Mouse (Mus musculus) liver, postnatal 0 days (tissue): ENCODE results near the gene Tmem184b. TPM values are rescaled to one million over a fixed set of nuclear protein-coding genes. Genes with fewer than 3 reads are reported as not detected.

Source experiments
- ATAC-seq: fragments of 200-750 bp; cut with Nextera tagmentation; 2 replicates; pipeline ENCODE4 v1.8.0; 2017; ENCODE audit warnings: mild to moderate bottlenecking, moderate library complexity
- DNase-seq: peaks from one replicate; pipeline ENCODE4 v3.0.0-alpha.2; 2016
- H3K27ac ChIP-seq: fragments of 300-500 bp; sonication (generic); 2 replicates; pipeline ENCODE4 v1.5.1; 2014; ENCODE audit warnings: antibody characterized with exemption, moderate library complexity, mild to moderate bottlenecking, low read depth
- H3K27me3 ChIP-seq: fragments of 300-500 bp; sonication (generic); 2 replicates; pipeline ENCODE4 v1.6.1; 2014; ENCODE audit warnings: low read length, control low read depth, mixed read lengths; ENCODE audit not compliant: insufficient read depth
- H3K36me3 ChIP-seq: fragments of 300-500 bp; sonication (generic); replicated peaks from 2 replicates; pipeline ENCODE4 v1.6.1; 2014; ENCODE audit warnings: mild to moderate bottlenecking, control low read depth, low read length, moderate library complexity, mixed read lengths; ENCODE audit not compliant: insufficient read depth
- H3K4me1 ChIP-seq: fragments of 300-500 bp; sonication (generic); 2 replicates; pipeline ENCODE4 v1.6.1; 2014; ENCODE audit warnings: antibody characterized with exemption, mild to moderate bottlenecking, control low read depth; ENCODE audit not compliant: insufficient read depth
- H3K4me2 ChIP-seq: fragments of 300-500 bp; sonication (generic); 2 replicates; pipeline ENCODE4 v1.6.1; 2014; ENCODE audit warnings: low read depth, mild to moderate bottlenecking, low read length, moderate library complexity, mixed read lengths
- H3K4me3 ChIP-seq: fragments of 300-500 bp; sonication (generic); 2 replicates; pipeline ENCODE4 v1.5.1; 2014; ENCODE audit warnings: low read depth, low read length
- H3K9ac ChIP-seq: fragments of 300-500 bp; sonication (generic); replicated peaks from 2 replicates; pipeline ENCODE4 v1.6.1; 2014; ENCODE audit warnings: mild to moderate bottlenecking, moderate library complexity
- H3K9me3 ChIP-seq: fragments of 300-500 bp; sonication (generic); 2 replicates; pipeline ENCODE4 v1.6.1; 2016; ENCODE audit warnings: mild to moderate bottlenecking, control low read depth, low read length, mixed read lengths
- CTCF ChIP-seq: sonication (generic); IDR thresholded peaks from 2 replicates; pipeline ENCODE4 v1.5.1; 2016; ENCODE audit warnings: antibody characterized with exemption, low read depth
- EP300 ChIP-seq: IDR thresholded peaks from 2 replicates; pipeline ENCODE4 v1.6.1; 2016; ENCODE audit warnings: antibody characterized with exemption, low read depth, mild to moderate bottlenecking
- WGBS: fragments of 180-500 bp; shearing (Covaris S2); extraction: QIAGEN DNeasy Blood & Tissue Kit; methylation state at CpG from one replicate; pipeline ENCODE4 v1.1.7; 2014; ENCODE audit not compliant: insufficient replicate concordance; 5-methylcytosine and 5-hydroxymethylcytosine counted together
- polyA plus RNA-seq: library from polyadenylated mRNA; unstranded; fragments of >200 nt; fragmentation: Nextera tagmentation; extraction: Ambion mirVana; gene quantifications from 2 replicates; pipeline ENCODE4 v1.2.1, GENCODE M21; 2015

Gene Tmem184b
- polyA plus RNA-seq, 1 experiment from 2014 or later: 8.4 TPM

DNA sequence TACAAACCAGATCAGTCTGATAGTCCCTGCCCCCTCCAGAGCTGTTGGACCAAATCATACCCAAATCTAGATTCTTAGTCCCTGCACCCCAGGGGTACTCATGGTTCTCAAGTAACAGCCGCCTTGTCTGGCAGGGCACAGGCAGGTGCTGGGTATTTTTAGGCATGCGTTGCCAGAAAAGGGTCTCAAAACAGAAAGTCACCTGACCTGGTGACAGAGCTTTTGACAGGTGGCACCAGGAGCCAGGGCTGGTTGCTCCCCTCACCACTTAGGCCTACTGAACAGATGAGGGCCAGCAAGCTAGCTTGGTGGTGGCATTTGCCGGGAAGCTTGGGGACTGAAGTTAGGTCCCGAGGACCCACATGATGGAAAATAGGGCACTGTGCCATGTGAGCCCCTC is 3.2 kb upstream of the Tmem184b start:
- H3K27me3 ChIP-seq: no peaks in the 10 kb centered on the region
- no peak for TF ChIP-seq CTCF
- TF ChIP-seq EP300: no peak
- no peak for ATAC-seq
- no peaks in the 10 kb centered on the region for H3K36me3 ChIP-seq
- DNase-seq: no peak
- no peaks in the 10 kb centered on the region for H3K9me3 ChIP-seq
- H3K4me3 ChIP-seq: no peak overlapping the region
- H3K27ac ChIP-seq: no peak overlapping the region
- H3K4me2 ChIP-seq: no peak overlapping the region
- H3K9ac ChIP-seq: no peak overlapping the region
- WGBS: 82% methylated on average over 4 of the region's 4 CpGs
- peaks cover 13% of the 10 kb centered on the region for H3K4me1 ChIP-seq

DNA sequence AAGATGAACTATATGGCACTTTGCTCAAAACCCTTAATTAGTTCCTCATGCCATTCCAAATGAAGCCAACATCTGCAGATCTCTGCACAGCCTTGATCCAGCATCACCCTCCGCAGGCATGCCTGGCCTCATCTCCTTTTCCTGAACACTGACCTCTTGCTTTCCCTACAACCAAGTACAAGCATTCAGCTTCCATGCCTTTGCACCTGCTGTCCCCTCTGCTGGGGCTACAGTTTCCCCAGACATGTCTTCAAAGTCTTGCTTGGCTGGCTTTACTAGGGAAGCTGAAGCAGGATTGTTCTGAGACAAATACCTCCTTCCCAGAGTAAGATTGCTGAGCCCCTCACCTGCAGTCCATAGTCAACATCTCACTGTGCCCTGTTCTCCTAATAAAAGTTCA is 908 bp upstream of the Tmem184b start:
- Histone ChIP-seq H3K9ac (no peak overlapping the region), H3K4me1 (peaks cover 24% of the 10 kb centered on the region), H3K4me2 (no peak overlapping the region), H3K4me3 (no peak overlapping the region), H3K9me3 (no peaks in the 10 kb centered on the region), H3K27ac (no peak overlapping the region), H3K36me3 (no peaks in the 10 kb centered on the region), H3K27me3 (no peaks in the 10 kb centered on the region)
- no peak for DNase-seq
- WGBS: 67% methylated on average over 1 of the region's 1 CpGs
- no peak for ATAC-seq
- TF ChIP-seq EP300: no peak
- TF ChIP-seq CTCF: no peak

- no peak for TF ChIP-seq CTCF
- Histone ChIP-seq H3K27ac (peak overlapping the region; percentile 7), H3K36me3 (no peaks in the 10 kb centered on the region), H3K9ac (peak overlapping the region; percentile 73), H3K9me3 (no peaks in the 10 kb centered on the region), H3K4me3 (peak overlapping the region; percentile 79), H3K4me1 (peaks cover 24% of the 10 kb centered on the region), H3K4me2 (peak overlapping the region; percentile 95), H3K27me3 (no peaks in the 10 kb centered on the region)
- WGBS: 16% methylated on average over 9 of the region's 9 CpGs
- ATAC-seq: no peak
- DNase-seq: no peak
These were observed 418 bp upstream of the Tmem184b start for GRCm38 (mm10) chr15:79403763-79404210.

DNA sequence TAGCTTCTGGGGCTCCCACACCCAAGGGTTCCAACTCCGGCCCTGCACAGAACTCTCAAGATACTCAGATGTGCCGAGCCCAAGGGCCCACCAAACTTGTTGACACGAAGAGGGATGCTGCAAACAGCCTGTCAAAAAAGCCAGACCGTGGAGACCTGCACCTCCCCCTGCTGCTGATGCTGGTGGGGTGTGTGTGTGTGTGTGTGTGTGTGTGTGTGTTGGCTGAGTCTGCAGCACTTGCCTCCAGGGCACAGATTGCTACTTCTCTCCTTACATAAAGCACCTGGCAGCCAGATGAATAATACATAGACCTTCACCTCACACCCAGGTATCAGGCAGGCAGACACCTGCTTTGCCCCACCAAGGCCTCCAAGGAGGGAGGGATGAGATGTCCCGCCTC is 1.2 kb downstream of the Tmem184b start:
- Histone ChIP-seq H3K27me3 (no peaks in the 10 kb centered on the region), H3K4me3 (peak overlapping the region; percentile 79), H3K9me3 (no peaks in the 10 kb centered on the region), H3K36me3 (no peaks in the 10 kb centered on the region), H3K9ac (peak overlapping the region; percentile 73; the same call in 1 of the 2 replicates), H3K4me2 (peak overlapping the region; percentile 95), H3K27ac (no peak overlapping the region), H3K4me1 (peaks cover 24% of the 10 kb centered on the region)
- ATAC-seq (no peak), DNase-seq (no peak)
- no peak for TF ChIP-seq CTCF
- WGBS: 34% methylated on average over 5 of the region's 5 CpGs

DNA sequence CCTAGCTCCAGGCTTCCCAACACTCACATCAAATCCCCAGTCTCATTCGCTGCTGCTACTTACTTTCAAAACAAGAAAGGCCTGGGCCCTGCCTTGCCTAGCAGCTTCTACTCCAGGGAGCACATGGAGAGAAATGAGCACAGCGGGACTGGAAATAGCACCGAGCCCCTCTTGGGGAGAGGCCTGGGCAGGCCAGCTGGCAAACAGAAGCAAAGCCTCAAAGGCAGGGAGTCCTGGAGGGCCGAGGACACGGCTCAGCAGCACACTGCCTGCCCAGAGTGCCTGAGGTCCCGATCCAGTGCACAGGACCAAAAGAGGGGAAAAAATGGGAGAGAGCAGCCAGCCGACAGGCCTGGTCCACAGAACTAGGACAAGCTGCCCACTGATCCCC is 2.4 kb downstream of the Tmem184b start:
- no peaks in the 10 kb centered on the region for H3K27me3 ChIP-seq
- ATAC-seq (no peak), DNase-seq (no peak)
- no peak for TF ChIP-seq CTCF
- no peak for TF ChIP-seq EP300
- no peak overlapping the region for H3K4me3 ChIP-seq
- no peak overlapping the region for H3K4me2 ChIP-seq
- 0 out of 2 replicates have a peak overlapping the region, but pooled peaks have one; percentile 3 for H3K27ac ChIP-seq
- WGBS: 74% methylated on average over 7 of the region's 7 CpGs
- no peak overlapping the region for H3K9ac ChIP-seq
- no peaks in the 10 kb centered on the region for H3K36me3 ChIP-seq
- no peaks in the 10 kb centered on the region for H3K9me3 ChIP-seq
- H3K4me1 ChIP-seq: peaks cover 24% of the 10 kb centered on the region

GRCm38 (mm10) chr15:79400134-79400974 is 3.0 kb downstream of the Tmem184b start:
- ATAC-seq: no peak
- H3K9me3 ChIP-seq: no peaks in the 10 kb centered on the region
- H3K4me3 ChIP-seq: no peak overlapping the region
- peaks cover 24% of the 10 kb centered on the region for H3K4me1 ChIP-seq
- no peak overlapping the region for H3K9ac ChIP-seq
- no peaks in the 10 kb centered on the region for H3K36me3 ChIP-seq
- WGBS: 41% methylated on average over 6 of the region's 6 CpGs
- H3K4me2 ChIP-seq: no peak overlapping the region
- DNase-seq: no peak
- TF ChIP-seq EP300 (no peak), CTCF (no peak)
- 0 out of 2 replicates have a peak overlapping the region, but pooled peaks have one; percentile 3 for H3K27ac ChIP-seq
- H3K27me3 ChIP-seq: no peaks in the 10 kb centered on the region
